Mouse (Mus musculus): ENCODE results near the gene Gpr21. TPM values are rescaled to one million over a fixed set of nuclear protein-coding genes. Genes with fewer than 3 reads are reported as not detected.
A peak's percentile ranks its signal among the peaks of the same experiment; 100 is the strongest.
"Not testable (repeated sequence)": the region's sequence is repeated elsewhere in the genome, so short reads cannot be mapped to it uniquely, and the experiment has no call there.

The Gpr21 gene
- polyA plus RNA-seq, 1 experiment from 2014 or later: 0.94 TPM

- Histone ChIP-seq H3K27me3 (replicated peaks; ENCODE audit: insufficient read depth, low read length) (no peaks in the 10 kb centered on the region), H3K9me3 (ENCODE audit: low read length) (no peaks in the 10 kb centered on the region), H3K4me3 (ENCODE audit: low read depth, low read length) (no peak overlapping the region), H3K4me1 (ENCODE audit: insufficient read depth, low read depth, low read length) (no peaks in the 10 kb centered on the region), H3K27ac (ENCODE audit: low read length) (no peak overlapping the region), H3K36me3 (ENCODE audit: insufficient read depth, low read length) (peaks cover 9% of the 10 kb centered on the region; the same call in 1 of the 2 replicates), H3K9ac (replicated peaks; ENCODE audit: low read depth) (no peak overlapping the region), H3K4me2 (replicated peaks; ENCODE audit: low read depth, low read length) (no peak overlapping the region)
- ATAC-seq: no peak
- TF ChIP-seq CTCF (IDR thresholded peaks at IDR 0.05) (no peak), EP300 (IDR thresholded peaks at IDR 0.05) (no peak)
- WGBS: 93% methylated on average over 2 of the region's 2 CpGs
- no peak for DNase-seq (ENCODE audit: low spot score)
These were observed 27.2 kb upstream of the Gpr21 start for GRCm38 (mm10) chr2:37488956-37489355.

- H3K9ac ChIP-seq (replicated peaks; ENCODE audit: low read depth): no peak overlapping the region
- 90% methylated on average over 4 of the region's 4 CpGs for WGBS
These were observed 18.8 kb upstream of the Gpr21 start for GRCm38 (mm10) chr2:37497321-37497720.

GRCm38 (mm10) chr2:37505856-37506255 lies 10.3 kb upstream of the Gpr21 start:
- H3K9ac ChIP-seq (replicated peaks; ENCODE audit: low read depth); DNase-seq (ENCODE audit: low spot score); H3K9me3 ChIP-seq (ENCODE audit: low read length); H3K27ac ChIP-seq (ENCODE audit: low read length); ATAC-seq; H3K4me1 ChIP-seq (ENCODE audit: insufficient read depth, low read depth, low read length); H3K27me3 ChIP-seq (replicated peaks; ENCODE audit: insufficient read depth, low read length); H3K36me3 ChIP-seq (ENCODE audit: insufficient read depth, low read length); H3K4me3 ChIP-seq (ENCODE audit: low read depth, low read length); H3K4me2 ChIP-seq (replicated peaks; ENCODE audit: low read depth, low read length): not testable (repeated sequence)
- 89% methylated on average over 2 of the region's 2 CpGs for WGBS

More at GRCm38 (mm10) chr2:37497321-37497720, 18.8 kb upstream of the Gpr21 start:
- H3K4me3 ChIP-seq (ENCODE audit: low read depth, low read length): no peak overlapping the region
- no peak overlapping the region for H3K27ac ChIP-seq (ENCODE audit: low read length)
- H3K36me3 ChIP-seq (ENCODE audit: insufficient read depth, low read length): peaks cover 18% of the 10 kb centered on the region
- ATAC-seq: no peak
- H3K4me1 ChIP-seq (ENCODE audit: insufficient read depth, low read depth, low read length): no peaks in the 10 kb centered on the region
- no peak for DNase-seq (ENCODE audit: low spot score)
- no peak overlapping the region for H3K4me2 ChIP-seq (replicated peaks; ENCODE audit: low read depth, low read length)
- no peaks in the 10 kb centered on the region for H3K9me3 ChIP-seq (ENCODE audit: low read length)
- TF ChIP-seq EP300 (IDR thresholded peaks at IDR 0.05) (no peak), CTCF (IDR thresholded peaks at IDR 0.05) (no peak)
- H3K27me3 ChIP-seq (replicated peaks; ENCODE audit: insufficient read depth, low read length): no peaks in the 10 kb centered on the region

GRCm38 (mm10) chr2:37511134-37511901 lies 4.8 kb upstream of the Gpr21 start:
- TF ChIP-seq CTCF (IDR thresholded peaks at IDR 0.05) (no peak), EP300 (IDR thresholded peaks at IDR 0.05) (no peak)
- no peak overlapping the region for H3K27ac ChIP-seq (ENCODE audit: low read length)
- H3K36me3 ChIP-seq (ENCODE audit: insufficient read depth, low read length): no peaks in the 10 kb centered on the region; the same call in 1 of the 2 replicates
- no peak for ATAC-seq
- H3K9ac ChIP-seq (replicated peaks; ENCODE audit: low read depth): no peak overlapping the region
- no peaks in the 10 kb centered on the region for H3K9me3 ChIP-seq (ENCODE audit: low read length)
- no peak overlapping the region for H3K4me3 ChIP-seq (ENCODE audit: low read depth, low read length)
- 87% methylated on average over 4 of the region's 4 CpGs for WGBS
- H3K4me1 ChIP-seq (ENCODE audit: insufficient read depth, low read depth, low read length): no peaks in the 10 kb centered on the region
- H3K4me2 ChIP-seq (replicated peaks; ENCODE audit: low read depth, low read length): no peak overlapping the region
- H3K27me3 ChIP-seq (replicated peaks; ENCODE audit: insufficient read depth, low read length): no peaks in the 10 kb centered on the region
- no peak for DNase-seq (ENCODE audit: low spot score)

GRCm38 (mm10) chr2:37516922-37517462 lies 860 bp downstream of the Gpr21 start:
- WGBS: 36% methylated on average over 4 of the region's 4 CpGs
- no peak overlapping the region for H3K27ac ChIP-seq (ENCODE audit: low read length)
- TF ChIP-seq EP300 (IDR thresholded peaks at IDR 0.05) (no peak), CTCF (IDR thresholded peaks at IDR 0.05) (no peak)
- no peak overlapping the region for H3K4me2 ChIP-seq (replicated peaks; ENCODE audit: low read depth, low read length)
- DNase-seq (ENCODE audit: low spot score) (no peak), ATAC-seq (no peak)
- H3K4me3 ChIP-seq (ENCODE audit: low read depth, low read length): no peak overlapping the region; the same call in 1 of the 2 replicates
- H3K9ac ChIP-seq (replicated peaks; ENCODE audit: low read depth): no peak overlapping the region
- no peaks in the 10 kb centered on the region for H3K27me3 ChIP-seq (replicated peaks; ENCODE audit: insufficient read depth, low read length)
- H3K9me3 ChIP-seq (ENCODE audit: low read length): no peaks in the 10 kb centered on the region
- no peaks in the 10 kb centered on the region; the same call in 1 of the 2 replicates for H3K36me3 ChIP-seq (ENCODE audit: insufficient read depth, low read length)
- H3K4me1 ChIP-seq (ENCODE audit: insufficient read depth, low read depth, low read length): no peaks in the 10 kb centered on the region

GRCm38 (mm10) chr2:37518561-37519285 lies 2.6 kb downstream of the Gpr21 start:
- ATAC-seq: peak; percentile 49
- 68% methylated on average over 4 of the region's 4 CpGs for WGBS
- Histone ChIP-seq H3K36me3 (ENCODE audit: insufficient read depth, low read length) (no peaks in the 10 kb centered on the region; the same call in 1 of the 2 replicates), H3K4me3 (ENCODE audit: low read depth, low read length) (no peak overlapping the region), H3K27me3 (replicated peaks; ENCODE audit: insufficient read depth, low read length) (no peaks in the 10 kb centered on the region), H3K4me1 (ENCODE audit: insufficient read depth, low read depth, low read length) (no peaks in the 10 kb centered on the region), H3K9ac (replicated peaks; ENCODE audit: low read depth) (no peak overlapping the region), H3K9me3 (ENCODE audit: low read length) (no peaks in the 10 kb centered on the region), H3K4me2 (replicated peaks; ENCODE audit: low read depth, low read length) (no peak overlapping the region), H3K27ac (ENCODE audit: low read length) (no peak overlapping the region)
- no peak for TF ChIP-seq EP300 (IDR thresholded peaks at IDR 0.05)
- no peak for TF ChIP-seq CTCF (IDR thresholded peaks at IDR 0.05)
- DNase-seq (ENCODE audit: low spot score): peak; percentile 9
